Mouse (Mus musculus) midbrain, embryonic 10.5 days (tissue): ENCODE measurements around the gene Gm6793. TPM values are rescaled to one million over a fixed set of nuclear protein-coding genes. Genes with fewer than 3 reads are reported as not detected.

Source experiments
- DNase-seq: peaks from one replicate; pipeline ENCODE4 v3.0.0-alpha.2; 2017; ENCODE audit warnings: low spot score
- H3K27ac ChIP-seq: fragments of 300-500 bp; sonication (generic); replicated peaks from 2 replicates; pipeline ENCODE4 v1.5.1; 2016; ENCODE audit warnings: mild to moderate bottlenecking
- H3K27me3 ChIP-seq: fragments of 300-500 bp; sonication (generic); 2 replicates; pipeline ENCODE4 v1.6.1; 2016; ENCODE audit warnings: low read depth, mild to moderate bottlenecking; ENCODE audit not compliant: poor library complexity, severe bottlenecking
- H3K36me3 ChIP-seq: fragments of 300-500 bp; sonication (generic); 2 replicates; pipeline ENCODE4 v1.6.1; 2016; ENCODE audit warnings: mild to moderate bottlenecking, moderate library complexity
- H3K4me1 ChIP-seq: fragments of 300-500 bp; sonication (generic); 2 replicates; pipeline ENCODE4 v1.6.1; 2016
- H3K4me3 ChIP-seq: fragments of 300-500 bp; sonication (generic); 2 replicates; pipeline ENCODE4 v1.5.1; 2016; ENCODE audit warnings: mild to moderate bottlenecking, moderate library complexity
- H3K9me3 ChIP-seq: fragments of 300-500 bp; sonication (generic); replicated peaks from 2 replicates; pipeline ENCODE4 v1.6.1; 2016; ENCODE audit warnings: mild to moderate bottlenecking
- WGBS: fragments of 180-500 bp; shearing (Covaris S2); methylation state at CpG from one replicate; pipeline ENCODE4 v1.1.7; 2016; 5-methylcytosine and 5-hydroxymethylcytosine counted together
- polyA plus RNA-seq: library from polyadenylated mRNA; unstranded; fragments of >200 nt; fragmentation: Nextera tagmentation; extraction: Ambion mirVana; gene quantifications from 2 replicates; pipeline ENCODE4 v1.2.1, GENCODE M21; 2016

Gene Gm6793
- polyA plus RNA-seq, 1 experiment from 2014 or later = 0.26 TPM

DNA sequence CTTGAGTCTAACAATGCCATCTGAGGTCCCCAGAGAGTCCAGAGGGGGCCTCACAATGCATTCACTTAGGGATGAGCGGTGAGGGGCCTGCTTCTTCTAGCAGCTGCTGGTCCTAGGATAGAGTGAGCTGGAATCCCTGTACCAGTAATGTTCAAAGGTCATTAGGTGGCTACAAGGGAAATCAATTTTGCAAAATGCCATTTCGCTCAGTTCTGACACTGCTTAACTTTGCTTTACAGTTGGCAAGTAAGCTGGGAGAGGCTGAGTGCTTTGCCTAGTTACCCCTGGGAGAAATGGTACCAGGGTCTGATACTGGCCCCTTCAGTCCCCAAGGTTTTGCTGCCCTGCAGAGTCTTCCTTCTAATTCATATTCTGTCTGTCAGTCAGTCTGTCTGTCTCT lies 39.1 kb downstream of the Gm6793 start:
- Histone ChIP-seq H3K36me3 (peaks cover 95% of the 10 kb centered on the region), H3K27ac (no peak overlapping the region), H3K27me3 (no peaks in the 10 kb centered on the region), H3K4me3 (no peak overlapping the region), H3K4me1 (peaks cover 4% of the 10 kb centered on the region; the same call in 1 of the 2 replicates), H3K9me3 (peaks cover 12% of the 10 kb centered on the region)
- whole genome bisulfite sequencing = 95% methylated on average over 2 of the region's 2 CpGs
- no peak for DNase-seq

DNA sequence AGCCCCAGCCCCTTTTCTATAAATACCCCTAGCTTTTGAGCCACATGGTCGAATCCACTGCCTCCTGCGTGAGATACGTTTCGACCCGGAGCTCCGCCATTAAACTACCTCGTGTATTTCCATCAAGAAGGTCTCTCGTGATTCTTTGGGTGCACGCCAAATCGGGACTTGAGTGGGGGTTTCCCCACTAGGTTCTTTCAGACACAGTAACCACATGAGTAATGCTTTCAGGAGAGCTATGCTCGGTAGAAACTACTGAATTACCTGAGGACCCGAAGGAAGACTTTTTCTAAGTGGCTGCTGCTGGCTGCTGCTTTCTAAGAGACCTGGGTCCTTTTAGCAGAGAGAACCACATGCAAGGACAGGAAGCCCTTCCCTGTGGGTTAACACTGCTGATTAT lies 40.7 kb downstream of the Gm6793 start:
- DNase-seq = no peak
- Histone ChIP-seq H3K27ac (no peak overlapping the region), H3K27me3 (no peaks in the 10 kb centered on the region), H3K4me1 (peaks cover 4% of the 10 kb centered on the region; the same call in 1 of the 2 replicates), H3K9me3 (peaks cover 12% of the 10 kb centered on the region), H3K36me3 (peaks cover 90% of the 10 kb centered on the region), H3K4me3 (no peak overlapping the region)
- 97% methylated on average over 12 of the region's 12 CpGs for WGBS

- Histone ChIP-seq H3K4me1 (no peaks in the 10 kb centered on the region), H3K9me3 (peaks cover 8% of the 10 kb centered on the region), H3K36me3 (peaks cover 63% of the 10 kb centered on the region), H3K27me3 (no peaks in the 10 kb centered on the region), H3K4me3 (no peak overlapping the region), H3K27ac (no peak overlapping the region)
- 31% methylated on average over 5 of the region's 5 CpGs for WGBS
- no peak for DNase-seq
These were observed 45.8 kb downstream of the Gm6793 start for GRCm38 (mm10) chr8:111968991-111969390.

- H3K4me3 ChIP-seq = no peak overlapping the region
- WGBS = 78% methylated on average over 10 of the region's 10 CpGs
- H3K9me3 ChIP-seq = peaks cover 4% of the 10 kb centered on the region; the same call in 1 of the 2 replicates
- H3K36me3 ChIP-seq = peaks cover 59% of the 10 kb centered on the region
- H3K4me1 ChIP-seq = peaks cover 4% of the 10 kb centered on the region
- DNase-seq = no peak
- no peaks in the 10 kb centered on the region for H3K27me3 ChIP-seq
- no peak overlapping the region for H3K27ac ChIP-seq
These were observed 46.3 kb downstream of the Gm6793 start for GRCm38 (mm10) chr8:111968541-111968940.

- Histone ChIP-seq H3K4me1 (peaks cover 10% of the 10 kb centered on the region), H3K4me3 (no peak overlapping the region), H3K27me3 (no peaks in the 10 kb centered on the region), H3K9me3 (no peaks in the 10 kb centered on the region), H3K27ac (no peak overlapping the region), H3K36me3 (peaks cover 47% of the 10 kb centered on the region)
- DNase-seq = no peak
- 92% methylated on average over 5 of the region's 5 CpGs for WGBS
These were observed 47.5 kb downstream of the Gm6793 start for GRCm38 (mm10) chr8:111967246-111967870.

DNA sequence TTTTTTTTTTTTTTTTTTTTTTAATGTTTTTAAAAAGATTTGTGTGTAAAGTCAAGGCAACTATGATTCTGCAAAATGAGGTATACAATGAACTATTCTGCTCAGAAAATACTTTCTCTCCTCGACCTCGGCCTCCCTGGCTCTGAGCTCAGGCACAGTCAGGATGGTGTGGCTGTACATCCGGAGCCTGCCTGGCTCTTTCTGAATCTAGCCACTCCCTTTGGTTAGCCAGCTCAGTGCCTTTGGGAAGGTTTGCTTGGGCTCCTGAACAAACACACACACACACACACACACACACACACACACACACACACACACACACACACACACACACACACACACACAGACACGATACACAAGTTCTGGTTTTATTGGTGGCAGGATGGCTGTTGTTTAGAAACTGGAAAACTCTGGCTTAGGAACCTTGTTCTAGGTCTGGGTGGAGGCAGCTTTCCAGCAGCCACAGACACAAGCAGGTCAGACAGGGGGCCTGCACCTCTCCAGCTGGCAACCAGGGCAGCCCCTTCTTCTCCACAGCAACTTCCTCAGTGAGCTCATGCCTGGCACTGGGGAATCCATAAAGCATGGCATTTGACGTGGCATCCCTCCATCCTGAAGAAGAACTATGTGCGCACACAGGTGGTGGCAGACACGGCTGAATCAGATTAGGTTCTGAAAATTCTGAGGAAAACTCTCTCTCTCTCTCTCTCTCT lies 49.8 kb downstream of the Gm6793 start:
- 76% methylated on average over 7 of the region's 7 CpGs for WGBS
- H3K4me1 ChIP-seq = peaks cover 10% of the 10 kb centered on the region
- H3K27me3 ChIP-seq = no peaks in the 10 kb centered on the region
- H3K36me3 ChIP-seq = peaks cover 32% of the 10 kb centered on the region
- no peak overlapping the region for H3K4me3 ChIP-seq
- DNase-seq = no peak
- H3K9me3 ChIP-seq = no peaks in the 10 kb centered on the region
- no peak overlapping the region for H3K27ac ChIP-seq

GRCm38 (mm10) chr8:111964351-111964750 lies 50.5 kb downstream of the Gm6793 start:
- H3K27ac ChIP-seq = no peak overlapping the region
- no peak overlapping the region for H3K4me3 ChIP-seq
- peaks cover 10% of the 10 kb centered on the region for H3K4me1 ChIP-seq
- no peaks in the 10 kb centered on the region for H3K9me3 ChIP-seq
- DNase-seq = no peak
- 58% methylated on average over 5 of the region's 5 CpGs for WGBS
- no peaks in the 10 kb centered on the region for H3K27me3 ChIP-seq
- peaks cover 35% of the 10 kb centered on the region for H3K36me3 ChIP-seq

- no peak overlapping the region for H3K4me3 ChIP-seq
- H3K4me1 ChIP-seq = peaks cover 10% of the 10 kb centered on the region
- 73% methylated on average over 4 of the region's 4 CpGs for WGBS
- H3K36me3 ChIP-seq = peaks cover 40% of the 10 kb centered on the region
- DNase-seq = no peak
- no peak overlapping the region for H3K27ac ChIP-seq
- no peaks in the 10 kb centered on the region for H3K9me3 ChIP-seq
- no peaks in the 10 kb centered on the region for H3K27me3 ChIP-seq
These were observed 51.3 kb downstream of the Gm6793 start for GRCm38 (mm10) chr8:111963546-111963945.

Other genes with a start within 250 kb of the Gm6793 start
- gene Cfdp1, start 160.7 kb downstream of the Gm6793 start, polyA plus RNA-seq = 205 and 225 TPM in 2 replicates
- 10.3 TPM in 2 replicates for gene Tmem170, start 138.3 kb downstream of the Gm6793 start, polyA plus RNA-seq
- gene Chst5, start 104.6 kb downstream of the Gm6793 start, polyA plus RNA-seq = 2.1 and 2.9 TPM in 2 replicates
- 26.7 TPM in 2 replicates for gene Tmem231, start 81.2 kb downstream of the Gm6793 start, polyA plus RNA-seq
- 235 and 259 TPM in 2 replicates for gene Gabarapl2, start 74.3 kb downstream of the Gm6793 start, polyA plus RNA-seq
- gene Adat1, start 22.7 kb downstream of the Gm6793 start, polyA plus RNA-seq = 13.1 and 15.9 TPM in 2 replicates
- gene Kars, start 3.7 kb downstream of the Gm6793 start, polyA plus RNA-seq = 245 and 265 TPM in 2 replicates
- 29.9 and 32.3 TPM in 2 replicates for gene Terf2ip, start 3.6 kb downstream of the Gm6793 start, polyA plus RNA-seq